Mouse (Mus musculus) hindbrain, embryonic 16.5 days (tissue): ENCODE results near the gene Gm20696. TPM values are rescaled to one million over a fixed set of nuclear protein-coding genes. Genes with fewer than 3 reads are reported as not detected.

Source experiments
- ATAC-seq: fragments of 200-750 bp; cut with Nextera tagmentation; 2 replicates; pipeline ENCODE4 v1.8.0; 2017; ENCODE audit warnings: moderate TSS enrichment, moderate library complexity
- H3K27ac ChIP-seq: fragments of 300-500 bp; sonication (generic); 2 replicates; pipeline ENCODE4 v1.5.1; 2014; ENCODE audit warnings: low read depth, mild to moderate bottlenecking, control low read depth, low read length, moderate library complexity
- H3K27me3 ChIP-seq: fragments of 300-500 bp; sonication (generic); replicated peaks from 2 replicates; pipeline ENCODE4 v1.6.1; 2014; ENCODE audit warnings: low read length; ENCODE audit not compliant: control insufficient read depth, insufficient read depth
- H3K36me3 ChIP-seq: fragments of 300-500 bp; sonication (generic); 2 replicates; pipeline ENCODE4 v1.6.1; 2014; ENCODE audit warnings: mild to moderate bottlenecking, low read length, moderate library complexity, mixed read lengths; ENCODE audit not compliant: control insufficient read depth, insufficient read depth
- H3K4me1 ChIP-seq: fragments of 300-500 bp; sonication (generic); 2 replicates; pipeline ENCODE4 v1.6.1; 2014; ENCODE audit warnings: low read depth, low read length; ENCODE audit not compliant: control insufficient read depth, insufficient read depth
- H3K4me2 ChIP-seq: fragments of 300-500 bp; sonication (generic); 2 replicates; pipeline ENCODE4 v1.6.1; 2014; ENCODE audit warnings: mild to moderate bottlenecking, low read length, control low read depth, moderate library complexity
- H3K4me3 ChIP-seq: fragments of 300-500 bp; sonication (generic); 2 replicates; pipeline ENCODE4 v1.5.1; 2014; ENCODE audit warnings: mild to moderate bottlenecking, low read length, control low read depth, moderate library complexity
- H3K9ac ChIP-seq: fragments of 300-500 bp; sonication (generic); 2 replicates; pipeline ENCODE4 v1.6.1; 2014; ENCODE audit warnings: low read depth, mild to moderate bottlenecking, control low read depth, low read length, moderate library complexity
- H3K9me3 ChIP-seq: fragments of 300-500 bp; sonication (generic); 2 replicates; pipeline ENCODE4 v1.6.1; 2014; ENCODE audit warnings: mild to moderate bottlenecking, low read length, moderate library complexity; ENCODE audit not compliant: control insufficient read depth
- WGBS: fragments of 180-500 bp; shearing (Covaris S2); extraction: QIAGEN DNeasy Blood & Tissue Kit; methylation state at CpG from one replicate; pipeline ENCODE4 v1.1.7; 2014; 5-methylcytosine and 5-hydroxymethylcytosine counted together
- polyA plus RNA-seq: library from polyadenylated mRNA; unstranded; fragments of >200 nt; fragmentation: Nextera tagmentation; extraction: Ambion mirVana; gene quantifications from 2 replicates; pipeline ENCODE4 v1.2.1, GENCODE M21; 2015

The Gm20696 gene
- polyA plus RNA-seq, 1 experiment from 2014 or later, result 1.8 TPM

GRCm38 (mm10) chr6:99375376-99375775 lies 291.2 kb downstream of the Gm20696 start:
- H3K27me3 ChIP-seq, result no peaks in the 10 kb centered on the region
- H3K36me3 ChIP-seq, result no peaks in the 10 kb centered on the region
- 71% methylated on average over 4 of the region's 4 CpGs for WGBS
- H3K4me2 ChIP-seq, result no peak overlapping the region
- no peak overlapping the region for H3K9ac ChIP-seq
- no peak overlapping the region for H3K27ac ChIP-seq
- H3K4me3 ChIP-seq, result no peak overlapping the region
- 0 out of 2 replicates have a peak, but pooled peaks have one; percentile 47 for ATAC-seq
- no peaks in the 10 kb centered on the region for H3K9me3 ChIP-seq
- peaks cover 14% of the 10 kb centered on the region for H3K4me1 ChIP-seq

GRCm38 (mm10) chr6:99374448-99375271 lies 291.9 kb downstream of the Gm20696 start:
- no peaks in the 10 kb centered on the region for H3K36me3 ChIP-seq
- no peak for ATAC-seq
- H3K4me3 ChIP-seq, result no peak overlapping the region
- H3K4me2 ChIP-seq, result no peak overlapping the region
- no peak overlapping the region for H3K9ac ChIP-seq
- no peak overlapping the region for H3K27ac ChIP-seq
- WGBS, result 67% methylated on average over 19 of the region's 19 CpGs
- no peaks in the 10 kb centered on the region for H3K27me3 ChIP-seq
- H3K9me3 ChIP-seq, result no peaks in the 10 kb centered on the region
- H3K4me1 ChIP-seq, result peaks cover 14% of the 10 kb centered on the region

- H3K27ac ChIP-seq, result no peak overlapping the region
- no peak overlapping the region for H3K9ac ChIP-seq
- H3K4me1 ChIP-seq, result peaks cover 11% of the 10 kb centered on the region
- H3K9me3 ChIP-seq, result no peaks in the 10 kb centered on the region
- no peak for ATAC-seq
- H3K27me3 ChIP-seq, result no peaks in the 10 kb centered on the region
- no peak overlapping the region for H3K4me2 ChIP-seq
- 79% methylated on average over 5 of the region's 5 CpGs for WGBS
- H3K4me3 ChIP-seq, result no peak overlapping the region
- H3K36me3 ChIP-seq, result no peaks in the 10 kb centered on the region
These were observed 294.2 kb downstream of the Gm20696 start for GRCm38 (mm10) chr6:99372427-99372826.

- no peak for ATAC-seq
- H3K4me1 ChIP-seq, result peaks cover 7% of the 10 kb centered on the region
- no peaks in the 10 kb centered on the region for H3K27me3 ChIP-seq
- 81% methylated on average over 6 of the region's 6 CpGs for WGBS
- H3K4me2 ChIP-seq, result no peak overlapping the region
- no peak overlapping the region for H3K4me3 ChIP-seq
- no peaks in the 10 kb centered on the region for H3K36me3 ChIP-seq
- no peak overlapping the region for H3K27ac ChIP-seq
- H3K9ac ChIP-seq, result no peak overlapping the region
- H3K9me3 ChIP-seq, result no peaks in the 10 kb centered on the region
These were observed 294.6 kb downstream of the Gm20696 start for GRCm38 (mm10) chr6:99372016-99372415.

GRCm38 (mm10) chr6:99369931-99370330 lies 296.7 kb downstream of the Gm20696 start:
- no peak overlapping the region for H3K27ac ChIP-seq
- H3K9me3 ChIP-seq, result no peaks in the 10 kb centered on the region
- H3K36me3 ChIP-seq, result no peaks in the 10 kb centered on the region
- no peaks in the 10 kb centered on the region for H3K27me3 ChIP-seq
- no peak overlapping the region for H3K9ac ChIP-seq
- no peaks in the 10 kb centered on the region; the same call in 1 of the 2 replicates for H3K4me1 ChIP-seq
- 88% methylated on average over 2 of the region's 2 CpGs for WGBS
- no peak for ATAC-seq
- H3K4me2 ChIP-seq, result no peak overlapping the region
- no peak overlapping the region for H3K4me3 ChIP-seq

GRCm38 (mm10) chr6:99369156-99369555 lies 297.4 kb downstream of the Gm20696 start:
- no peak for ATAC-seq
- H3K9ac ChIP-seq, result no peak overlapping the region
- no peaks in the 10 kb centered on the region for H3K27me3 ChIP-seq
- H3K27ac ChIP-seq, result no peak overlapping the region
- no peaks in the 10 kb centered on the region for H3K36me3 ChIP-seq
- no peaks in the 10 kb centered on the region for H3K9me3 ChIP-seq
- no peak overlapping the region for H3K4me2 ChIP-seq
- no peaks in the 10 kb centered on the region; the same call in 1 of the 2 replicates for H3K4me1 ChIP-seq
- H3K4me3 ChIP-seq, result no peak overlapping the region
- WGBS, result 92% methylated on average over 3 of the region's 3 CpGs

GRCm38 (mm10) chr6:99368118-99368753 lies 298.4 kb downstream of the Gm20696 start:
- H3K36me3 ChIP-seq, result no peaks in the 10 kb centered on the region
- H3K9me3 ChIP-seq, result no peaks in the 10 kb centered on the region
- H3K4me1 ChIP-seq, result no peaks in the 10 kb centered on the region
- no peak overlapping the region for H3K9ac ChIP-seq
- no peak overlapping the region for H3K4me2 ChIP-seq
- no peaks in the 10 kb centered on the region for H3K27me3 ChIP-seq
- ATAC-seq, result no peak
- H3K27ac ChIP-seq, result no peak overlapping the region
- H3K4me3 ChIP-seq, result no peak overlapping the region
- WGBS, result 87% methylated on average over 4 of the region's 4 CpGs

GRCm38 (mm10) chr6:99364545-99364944 lies 302.1 kb downstream of the Gm20696 start:
- H3K27ac ChIP-seq, result no peak overlapping the region
- no peak overlapping the region for H3K4me2 ChIP-seq
- H3K27me3 ChIP-seq, result no peaks in the 10 kb centered on the region
- no peak overlapping the region for H3K9ac ChIP-seq
- no peak overlapping the region for H3K4me3 ChIP-seq
- no peak for ATAC-seq
- H3K9me3 ChIP-seq, result no peaks in the 10 kb centered on the region
- no peaks in the 10 kb centered on the region for H3K36me3 ChIP-seq
- no peaks in the 10 kb centered on the region for H3K4me1 ChIP-seq
- 67% methylated on average over 6 of the region's 6 CpGs for WGBS

GRCm38 (mm10) chr6:99360581-99360980 lies 306.0 kb downstream of the Gm20696 start:
- WGBS, result 90% methylated on average over 4 of the region's 4 CpGs

More at GRCm38 (mm10) chr6:99360581-99360980, 306.0 kb downstream of the Gm20696 start:
- Histone ChIP-seq H3K4me2 (no peak overlapping the region), H3K36me3 (no peaks in the 10 kb centered on the region), H3K27ac (no peak overlapping the region), H3K4me3 (no peak overlapping the region), H3K9me3 (no peaks in the 10 kb centered on the region), H3K9ac (no peak overlapping the region), H3K4me1 (no peaks in the 10 kb centered on the region), H3K27me3 (no peaks in the 10 kb centered on the region)
- ATAC-seq, result no peak
